14 mouse cellular contexts compared by ENCODE assay signal in the genomic region with DNA sequence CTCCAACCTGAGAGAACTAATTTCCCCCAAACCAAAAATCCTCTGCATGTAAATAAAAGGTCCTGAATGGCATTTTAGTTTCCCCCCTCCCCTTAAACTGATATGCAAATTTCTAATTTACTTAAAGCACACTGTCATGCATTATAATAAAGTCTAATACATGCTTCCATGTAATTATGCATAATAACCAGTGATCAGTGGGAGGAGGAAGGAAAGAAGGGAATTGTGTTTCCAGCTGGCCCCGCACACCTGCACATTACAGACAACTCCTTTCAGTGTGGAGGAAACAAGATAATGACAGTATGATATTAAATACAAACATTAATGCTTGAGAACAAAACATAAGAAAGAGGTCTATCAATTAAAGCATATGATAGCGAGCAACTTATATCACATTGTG.
"Had no signal": no experiment of that assay in that cellular context is flagged by ENCODE, and none has a peak within 500 bp of the region (broad histone marks: within the 10 kb centered on the region; RNA-seq: fewer than 3 reads in every experiment).

No protein-coding gene starts in this region.

- H3K9me3 ChIP-seq: limb, embryonic 12.5 days; limb, embryonic 15.5 days had no signal

- H3K9ac ChIP-seq: limb, embryonic 12.5 days; limb, embryonic 15.5 days; liver, embryonic 14.5 days; liver, postnatal 0 days; lung, embryonic 14.5 days had no signal

- H3K4me2 ChIP-seq: limb, embryonic 12.5 days; limb, embryonic 15.5 days; liver, embryonic 11.5 days; lung, embryonic 14.5 days had no signal

- H3K27ac ChIP-seq: limb, embryonic 12.5 days; limb, embryonic 15.5 days; liver, embryonic 14.5 days; macrophage had no signal

- H3K4me3 ChIP-seq: limb, embryonic 12.5 days; limb, embryonic 15.5 days had no signal

- H3K36me3 ChIP-seq: limb, embryonic 12.5 days; limb, embryonic 15.5 days had no signal

- ATAC-seq: liver, postnatal 0 days; lung, postnatal 0 days had no signal

- H3K4me1 ChIP-seq: limb, embryonic 12.5 days; limb, embryonic 15.5 days had no signal

- DNase-seq: kidney, adult 9 months; kidney, postnatal 14 days; kidney, postnatal 4 days; left cerebral cortex, postnatal 4 days; liver, postnatal 0 days; lung, embryonic 14.5 days; midbrain, embryonic 14.5 days; thymus, postnatal 25 days had no signal

- H3K27me3 ChIP-seq: limb, embryonic 12.5 days; limb, embryonic 15.5 days had no signal
